Comparison of ENCODE assay signal across 10 mouse cellular contexts in genomic region chr3:96222774-96223173, GRCm38 (mm10). TPM values are rescaled to one million over a fixed set of nuclear protein-coding genes. Genes with fewer than 3 reads are reported as not detected.
DNase-seq lines count a peak whose midpoint lies in the region; ATAC-seq and TF ChIP-seq lines count a peak whose summit lies in the region.
"Had no signal": no experiment of that assay in that cellular context is flagged by ENCODE, and none has a peak within 500 bp of the region (broad histone marks: within the 10 kb centered on the region; RNA-seq: fewer than 3 reads in every experiment).

No protein-coding gene starts in this region.

- no peak for DNase-seq in heart, postnatal 25 days (ENCODE audit: low spot score)
- no peak for DNase-seq in CH12.LX (ENCODE audit: extremely low read depth)
- DNase-seq in forebrain, embryonic 10.5 days (ENCODE audit: extremely low spot score, low spot score) = no peak
- DNase-seq in B cell, adult 2 months = no peak
- DNase-seq in layer of hippocampus, adult 9-11 months = no peak
- DNase-seq in retina, embryonic 14.5 days (ENCODE audit: low spot score) = no peak
- DNase-seq: adrenal gland, postnatal 25 days; kidney, adult 2 months had no signal

- intact Hi-C loops in heart, postnatal 25 days (cut with DNase I) = no loop called here

- TF ChIP-seq EP300 in CH12.LX (IDR thresholded peaks at IDR 0.05; ENCODE audit: low read length) = no peak

- no peak for TF ChIP-seq CTCF in CH12.LX (conservative IDR thresholded peaks at IDR 0.05 in 1 of 2, IDR thresholded peaks at IDR 0.05 in 1 of 2; ENCODE audit: low read depth in 2 of 2, low read length in 2 of 2)

- H3K27ac ChIP-seq in heart, embryonic 15.5 days = no peak overlapping the region
- peak overlapping the region; percentile 38; the same call in 1 of the 2 replicates for H3K27ac ChIP-seq in CH12.LX (ENCODE audit: insufficient read depth, low read depth)
- H3K27ac ChIP-seq in forebrain, embryonic 10.5 days = peak overlapping the region; percentile 95; the same call in 1 of the 2 replicates
- H3K27ac ChIP-seq in liver, embryonic 16.5 days (ENCODE audit: low read length) = peak overlapping the region; percentile 49

- peaks cover 16% of the 10 kb centered on the region for H3K79me2 ChIP-seq in CH12.LX (replicated peaks; ENCODE audit: control insufficient read depth, extremely low read depth, insufficient read depth, poor library complexity, severe bottlenecking)

- H3K27me3 ChIP-seq in heart, embryonic 15.5 days = no peaks in the 10 kb centered on the region
- no peaks in the 10 kb centered on the region for H3K27me3 ChIP-seq in CH12.LX (replicated peaks)
- H3K27me3 ChIP-seq in forebrain, embryonic 10.5 days (ENCODE audit: poor library complexity, severe bottlenecking) = no peaks in the 10 kb centered on the region
- H3K27me3 ChIP-seq in liver, embryonic 16.5 days (ENCODE audit: control insufficient read depth, insufficient read depth, low read depth, low read length) = no peaks in the 10 kb centered on the region

- H3K36me3 ChIP-seq in heart, embryonic 15.5 days = no peaks in the 10 kb centered on the region
- H3K36me3 ChIP-seq in CH12.LX (replicated peaks in 1 of 2; ENCODE audit: control insufficient read depth in 1 of 2, insufficient read depth in 1 of 2, low read length in 1 of 2) = no peaks in the 10 kb centered on the region
- no peaks in the 10 kb centered on the region for H3K36me3 ChIP-seq in forebrain, embryonic 10.5 days (replicated peaks)
- H3K36me3 ChIP-seq in liver, embryonic 16.5 days (ENCODE audit: control insufficient read depth, insufficient read depth) = no peaks in the 10 kb centered on the region

- TF ChIP-seq RAD21 in CH12.LX (IDR thresholded peaks at IDR 0.05; ENCODE audit: low read depth, low read length) = no peak

- no peak for ATAC-seq in heart, embryonic 15.5 days (replicated peaks; ENCODE audit: insufficient number of reproducible peaks, insufficient read depth, low FRiP score, low read depth)
- no peak for ATAC-seq in liver, embryonic 16.5 days (ENCODE audit: low read depth)

- dilution Hi-C loops in CH12.LX (cut with MboI; ENCODE audit: extremely low pct_ligation_motif_present, extremely low pct_unique_long_range_greater_than_20kb, low sequenced_read_pairs) = no loop called here

- H3K9me3 ChIP-seq in heart, embryonic 15.5 days (replicated peaks) = no peaks in the 10 kb centered on the region
- no peaks in the 10 kb centered on the region for H3K9me3 ChIP-seq in CH12.LX (replicated peaks; ENCODE audit: low read length)
- H3K9me3 ChIP-seq in forebrain, embryonic 10.5 days = no peaks in the 10 kb centered on the region
- H3K9me3 ChIP-seq in liver, embryonic 16.5 days (replicated peaks; ENCODE audit: control insufficient read depth, low read length) = no peaks in the 10 kb centered on the region

- no peak for TF ChIP-seq POLR2A in CH12.LX (IDR thresholded peaks at IDR 0.05; ENCODE audit: low read depth, low read length)

- no peak overlapping the region for H3K9ac ChIP-seq in heart, embryonic 15.5 days
- peak overlapping the region; percentile 71 for H3K9ac ChIP-seq in CH12.LX (ENCODE audit: insufficient read depth, low read depth)
- H3K9ac ChIP-seq in liver, embryonic 16.5 days (ENCODE audit: low read depth, low read length) = peak overlapping the region; percentile 83

- 91% methylated on average over 4 of the region's 4 CpGs for WGBS in heart, embryonic 15.5 days
- WGBS in forebrain, embryonic 10.5 days = 95% methylated on average over 4 of the region's 4 CpGs
- 78% methylated on average over 4 of the region's 4 CpGs for WGBS in liver, embryonic 16.5 days (ENCODE audit: insufficient replicate concordance)

- peak overlapping the region; percentile 83 for H3K4me2 ChIP-seq in heart, embryonic 15.5 days
- H3K4me2 ChIP-seq in CH12.LX (ENCODE audit: insufficient read depth, low read depth, poor library complexity, severe bottlenecking) = peak overlapping the region; percentile 76
- peak overlapping the region; percentile 81 for H3K4me2 ChIP-seq in liver, embryonic 16.5 days (ENCODE audit: low read depth, low read length)

- peaks cover 37% of the 10 kb centered on the region for H3K4me1 ChIP-seq in heart, embryonic 15.5 days (replicated peaks)
- H3K4me1 ChIP-seq in CH12.LX (ENCODE audit: control insufficient read depth in 1 of 2, insufficient read depth in 2 of 2) = peaks cover 14 to 63% of the 10 kb centered on the region in 2 experiments
- H3K4me1 ChIP-seq in forebrain, embryonic 10.5 days = peaks cover 82% of the 10 kb centered on the region
- peaks cover 36% of the 10 kb centered on the region for H3K4me1 ChIP-seq in liver, embryonic 16.5 days (ENCODE audit: control insufficient read depth, low read depth, low read length)

- in situ Hi-C loops in CH12.LX (cut with MboI; ENCODE audit: low pct_ligation_motif_present, low pct_unique_long_range_greater_than_20kb, low sequenced_read_pairs) = loop anchor here (10.0 kb wide), 2 partner anchors 258 to 568 kb away; partner anchors contain the start of gene Mcl1

- no peak overlapping the region for H3K4me3 ChIP-seq in heart, embryonic 15.5 days
- peak overlapping the region; percentile 2 to 29 (median 23) for H3K4me3 ChIP-seq in CH12.LX (replicated peaks in 1 of 3; ENCODE audit: low read depth in 2 of 3, low read length in 2 of 3, poor library complexity in 1 of 3)
- H3K4me3 ChIP-seq in forebrain, embryonic 10.5 days = peak overlapping the region; percentile 69
- peak overlapping the region; percentile 68 for H3K4me3 ChIP-seq in liver, embryonic 16.5 days (ENCODE audit: low read depth, low read length)

TF ChIP-seq in CH12.LX, 34 proteins besides CTCF, POLR2A, EP300 and RAD21:
- no peak for TF ChIP-seq RCOR1 (conservative IDR thresholded peaks at IDR 0.05; ENCODE audit: low read depth, low read length)
- no peak for TF ChIP-seq USF1 (IDR thresholded peaks at IDR 0.05; ENCODE audit: low read depth, low read length)
- no peak for TF ChIP-seq NELFE (IDR thresholded peaks at IDR 0.05; ENCODE audit: low read depth, low read length)
- no peak for TF ChIP-seq ZC3H11A (IDR thresholded peaks at IDR 0.05; ENCODE audit: low read depth, low read length)
- no peak for TF ChIP-seq USF2 (conservative IDR thresholded peaks at IDR 0.05; ENCODE audit: low read depth, low read length)
- TF ChIP-seq MYC (IDR thresholded peaks at IDR 0.05; ENCODE audit: low read depth, low read length) = no peak
- TF ChIP-seq POLR2AphosphoS2 (IDR thresholded peaks at IDR 0.05; ENCODE audit: low read depth, low read length) = no peak
- TF ChIP-seq SMC3 (IDR thresholded peaks at IDR 0.05; ENCODE audit: low read depth, low read length) = no peak
- TF ChIP-seq GABPA (IDR thresholded peaks at IDR 0.05; ENCODE audit: insufficient replicate concordance, low read depth, low read length) = no peak
- TF ChIP-seq IRF4 (IDR thresholded peaks at IDR 0.05; ENCODE audit: low read depth, low read length) = no peak
- TF ChIP-seq ZMIZ1 (IDR thresholded peaks at IDR 0.05; ENCODE audit: low read depth, low read length) = no peak
- TF ChIP-seq ETS1 (conservative IDR thresholded peaks at IDR 0.05; ENCODE audit: low read depth, low read length) = no peak
- no peak for TF ChIP-seq MAX (IDR thresholded peaks at IDR 0.05; ENCODE audit: low read length)

RNA-seq across cellular contexts. Expression of gene Hist2h2be, which starts 1.9 kb away (rescaled TPM):
- 7.3 and 8.1 TPM in 2 replicates for polyA plus RNA-seq in heart, embryonic 15.5 days (2015; fragmentation: Nextera tagmentation; extraction: Ambion mirVana)
- total RNA-seq in heart, postnatal 25 days (2021) = 10 to 100 TPM; 10.1 to 11.6 TPM
- total RNA-seq in CH12.LX (2012; rRNA removed) = 3.8 and 3.9 TPM in 2 replicates
- 2.9 and 4.0 TPM in 2 replicates for total RNA-seq in CH12.LX (2014; rRNA removed)
- 2.3 and 2.5 TPM in 2 replicates for polyA plus RNA-seq in CH12.LX (2012; ENCODE audit: insufficient read length, low read depth)
- 12.8 and 15.5 TPM in 2 replicates for polyA plus RNA-seq in forebrain, embryonic 10.5 days (2016; fragmentation: Nextera tagmentation; extraction: Ambion mirVana)
- polyA plus RNA-seq in liver, embryonic 16.5 days (2015; fragmentation: Nextera tagmentation; extraction: Ambion mirVana) = 7.2 and 8.7 TPM in 2 replicates

RNA-seq across cellular contexts. Expression of gene Hist2h2ac, which starts 2.1 kb away (rescaled TPM):
- 5.3 and 5.5 TPM in 2 replicates for polyA plus RNA-seq in heart, embryonic 15.5 days (2015; fragmentation: Nextera tagmentation; extraction: Ambion mirVana)
- 10 to 100 TPM; 30.5 to 34.4 TPM for total RNA-seq in heart, postnatal 25 days (2021)
- total RNA-seq in CH12.LX (2012; rRNA removed) (1,185 and 1,357 TPM in 2 replicates), CH12.LX (2014; rRNA removed) (28.1 and 53.9 TPM in 2 replicates)
- 1.5 TPM in 1 of 2 replicates, not detected in the other for polyA plus RNA-seq in CH12.LX (2012; ENCODE audit: insufficient read length, low read depth)
- polyA plus RNA-seq in forebrain, embryonic 10.5 days (2016; fragmentation: Nextera tagmentation; extraction: Ambion mirVana) = 11.3 and 12.6 TPM in 2 replicates
- 11.6 and 16.7 TPM in 2 replicates for polyA plus RNA-seq in liver, embryonic 16.5 days (2015; fragmentation: Nextera tagmentation; extraction: Ambion mirVana)

RNA-seq across cellular contexts. Expression of gene Hist2h2ab, which starts 3.1 kb away (rescaled TPM):
- polyA plus RNA-seq in heart, embryonic 15.5 days (2015; fragmentation: Nextera tagmentation; extraction: Ambion mirVana) = 0.43 TPM in 1 of 2 replicates, not detected in the other
- total RNA-seq in heart, postnatal 25 days (2021) = 1 to 10 TPM; 3.0 to 3.4 TPM
- total RNA-seq in CH12.LX (2012; rRNA removed) (27.8 and 31.4 TPM in 2 replicates), CH12.LX (2014; rRNA removed) (1.1 and 2.1 TPM in 2 replicates)
- not detected in 2 replicates for polyA plus RNA-seq in CH12.LX (2012; ENCODE audit: insufficient read length, low read depth)
- polyA plus RNA-seq in forebrain, embryonic 10.5 days (2016; fragmentation: Nextera tagmentation; extraction: Ambion mirVana) = not detected in 2 replicates
- polyA plus RNA-seq in liver, embryonic 16.5 days (2015; fragmentation: Nextera tagmentation; extraction: Ambion mirVana) = 0.73 and 0.95 TPM in 2 replicates

RNA-seq across cellular contexts. Expression of gene Bola1, which starts 3.3 kb away (rescaled TPM):
- polyA plus RNA-seq in heart, embryonic 15.5 days (2015; fragmentation: Nextera tagmentation; extraction: Ambion mirVana) = 40.7 and 40.8 TPM in 2 replicates
- total RNA-seq in heart, postnatal 25 days (2021) = 10 to 100 TPM; 19.3 to 22.2 TPM
- 48.2 and 57.0 TPM in 2 replicates for total RNA-seq in CH12.LX (2012; rRNA removed)
- total RNA-seq in CH12.LX (2014; rRNA removed) = 54.0 and 56.5 TPM in 2 replicates
- 47.6 and 56.2 TPM in 2 replicates for polyA plus RNA-seq in CH12.LX (2012; ENCODE audit: insufficient read length, low read depth)
- polyA plus RNA-seq in forebrain, embryonic 10.5 days (2016; fragmentation: Nextera tagmentation; extraction: Ambion mirVana) = 89.3 and 93.0 TPM in 2 replicates
- polyA plus RNA-seq in liver, embryonic 16.5 days (2015; fragmentation: Nextera tagmentation; extraction: Ambion mirVana) = 29.4 and 32.1 TPM in 2 replicates

RNA-seq across cellular contexts. Expression of gene Hist2h3c2, which starts 16.2 kb away (rescaled TPM):
- polyA plus RNA-seq in heart, embryonic 15.5 days (2015; fragmentation: Nextera tagmentation; extraction: Ambion mirVana) = 3.9 and 5.1 TPM in 2 replicates
- 10 to 100 TPM in 1 of 2 experiments, 1 to 10 TPM in 1; 9.3 to 10.4 TPM for total RNA-seq in heart, postnatal 25 days (2021)
- 1,105 and 1,173 TPM in 2 replicates for total RNA-seq in CH12.LX (2012; rRNA removed)
- total RNA-seq in CH12.LX (2014; rRNA removed) = 11.0 and 15.3 TPM in 2 replicates
- 1.3 TPM in 2 replicates for polyA plus RNA-seq in CH12.LX (2012; ENCODE audit: insufficient read length, low read depth)
- polyA plus RNA-seq in forebrain, embryonic 10.5 days (2016; fragmentation: Nextera tagmentation; extraction: Ambion mirVana) = 5.9 and 6.4 TPM in 2 replicates
- 9.2 and 9.8 TPM in 2 replicates for polyA plus RNA-seq in liver, embryonic 16.5 days (2015; fragmentation: Nextera tagmentation; extraction: Ambion mirVana)
